ENCODE assay signal across 10 mouse cellular contexts in genomic region chr12:102643316-102643715, GRCm38 (mm10).
A peak's percentile ranks its signal among the peaks of the same experiment; 100 is the strongest.
DNase-seq lines count a peak whose midpoint lies in the region.
"Had no signal": no experiment of that assay in that cellular context is flagged by ENCODE, and none has a peak within 500 bp of the region (broad histone marks: within the 10 kb centered on the region; RNA-seq: fewer than 3 reads in every experiment).

No protein-coding gene starts in this region.

- H3K36me3 ChIP-seq in heart, embryonic 10.5 days = no peaks in the 10 kb centered on the region
- H3K36me3 ChIP-seq: embryonic facial prominence, embryonic 15.5 days; limb, embryonic 12.5 days had no signal

- H3K27ac ChIP-seq in heart, embryonic 10.5 days = no peak overlapping the region
- H3K27ac ChIP-seq: embryonic facial prominence, embryonic 15.5 days; limb, embryonic 12.5 days had no signal

- H3K27me3 ChIP-seq in heart, embryonic 10.5 days (ENCODE audit: insufficient read depth, poor library complexity, severe bottlenecking) = no peaks in the 10 kb centered on the region
- H3K27me3 ChIP-seq: embryonic facial prominence, embryonic 15.5 days; limb, embryonic 12.5 days had no signal

- DNase-seq in heart, adult 9 months (ENCODE audit: low spot score in 2 of 2) = peak; percentile 21 to 24
- DNase-seq in heart, embryonic 10.5 days (ENCODE audit: low spot score) = no peak
- peak; percentile 50 for DNase-seq in T-cell, adult 2 months (ENCODE audit: low spot score)
- DNase-seq in heart, postnatal 10 days = peak; percentile 38 to 50
- peak; percentile 79 for DNase-seq in lung, postnatal 25 days (ENCODE audit: low spot score)
- DNase-seq in frontal cortex, postnatal 25 days (ENCODE audit: low spot score in 2 of 2) = no peak
- no peak for DNase-seq in right cerebral cortex, adult 18-20 months
- no peak for DNase-seq in yolk sac, embryonic 10.5 days (ENCODE audit: low spot score)

- WGBS in heart, embryonic 10.5 days = 87% methylated on average over 6 of the region's 6 CpGs

- intact Hi-C loops in heart, postnatal 10 days (cut with DNase I) = no loop called here

- H3K4me3 ChIP-seq in heart, embryonic 10.5 days = no peak overlapping the region
- H3K4me3 ChIP-seq: embryonic facial prominence, embryonic 15.5 days; limb, embryonic 12.5 days had no signal

- H3K9me3 ChIP-seq in heart, embryonic 10.5 days = no peaks in the 10 kb centered on the region
- H3K9me3 ChIP-seq: embryonic facial prominence, embryonic 15.5 days; limb, embryonic 12.5 days had no signal

- peaks cover 34% of the 10 kb centered on the region for H3K4me1 ChIP-seq in heart, embryonic 10.5 days

Comparison
In these comparisons a context has a peak if more than half of its experiments do, and no peak if none do; other contexts are left out.
1. DNase-seq: peak in heart, adult 9 months (2 of 2), T-cell, adult 2 months (single experiment), heart, postnatal 10 days (2 of 2) and lung, postnatal 25 days (single experiment); none in heart, embryonic 10.5 days (single experiment), frontal cortex, postnatal 25 days (0 of 2), right cerebral cortex, adult 18-20 months (single experiment) and yolk sac, embryonic 10.5 days (single experiment).